Mouse (Mus musculus): ENCODE measurements around the gene Dck.
"Not testable (repeated sequence)": the region's sequence is repeated elsewhere in the genome, so short reads cannot be mapped to it uniquely, and the experiment has no call there.

Dck gene

DNA sequence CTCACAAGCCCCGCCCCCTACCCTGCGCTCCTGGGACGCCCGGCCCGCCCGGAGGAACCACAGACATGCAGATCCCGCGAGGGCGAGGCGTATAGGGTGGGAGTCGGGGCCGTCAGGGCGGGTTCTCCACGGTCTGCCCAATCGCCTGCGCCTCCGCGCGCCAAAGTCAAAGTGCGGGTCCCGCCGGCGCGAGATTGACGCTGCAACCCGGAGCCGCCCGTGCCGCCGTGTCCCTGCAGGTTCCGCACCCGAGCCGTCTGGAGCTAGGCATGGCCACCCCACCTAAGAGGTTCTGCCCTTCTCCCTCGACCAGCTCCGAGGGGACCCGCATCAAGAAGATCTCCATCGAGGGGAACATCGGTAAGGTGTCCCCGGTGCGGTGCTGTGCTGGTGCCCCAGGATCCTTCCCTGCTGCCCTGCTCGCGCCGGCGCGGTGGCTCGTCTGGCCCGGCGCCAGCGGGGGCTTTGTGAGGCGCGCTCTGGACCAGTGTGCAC lies at the start of gene Dck:
Gene Dck, plus strand, starts transcription at position 10 of the 495 bp plus-strand sequence.
- peak; percentile 100 for DNase-seq (ENCODE audit: low read depth, low spot score)

GRCm38 (mm10) chr5:88716983-88717382 lies 47.8 kb upstream of the Dck start:
- no peak for DNase-seq (ENCODE audit: low read depth, low spot score)

- DNase-seq (ENCODE audit: low read depth, low spot score) = peak; percentile 96
These were observed 44.4 kb upstream of the Dck start, which contains the start of gene Mob1b for GRCm38 (mm10) chr5:88720116-88721002. TSS of gene Mob1b (plus strand) at chr5:88720855.

- no peak for DNase-seq (ENCODE audit: low read depth, low spot score)
These were observed 43.8 kb upstream of the Dck start for GRCm38 (mm10) chr5:88721003-88721475.

DNA sequence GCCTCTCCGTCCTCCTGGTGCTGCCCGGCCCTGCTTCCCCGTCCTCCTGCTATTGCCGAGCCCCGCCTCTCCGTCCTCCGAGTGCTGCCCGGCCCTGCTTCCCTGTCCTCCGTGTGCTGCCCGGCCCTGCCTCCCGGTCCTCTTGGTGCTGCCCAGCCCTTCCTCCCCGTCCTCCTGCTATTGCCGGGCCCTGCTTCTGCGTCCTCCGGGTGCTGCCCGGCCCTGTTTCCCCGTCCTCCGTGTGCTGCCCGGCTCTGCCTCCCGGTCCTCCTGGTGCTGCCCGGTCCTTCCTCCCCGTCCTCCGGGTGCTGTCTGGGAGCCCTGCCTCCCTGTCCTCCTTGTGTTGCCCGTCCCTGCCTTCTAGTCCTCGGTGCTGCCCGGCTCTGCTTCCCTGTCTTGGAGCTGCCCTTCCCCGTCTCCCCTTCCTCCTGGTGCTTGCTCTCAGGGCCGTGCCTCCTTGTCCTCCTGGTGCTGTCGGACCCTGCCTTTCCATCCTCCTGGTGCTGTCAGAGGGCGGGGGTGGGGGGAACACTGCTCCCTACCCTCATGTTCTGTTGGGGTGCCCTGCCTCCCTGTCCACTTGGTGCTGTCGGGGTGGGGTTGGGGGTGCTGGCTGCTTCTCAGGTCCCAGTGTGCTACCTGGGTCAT lies 43.1 kb upstream of the Dck start:
- DNase-seq (ENCODE audit: low read depth, low spot score) = peak; percentile 54

DNA sequence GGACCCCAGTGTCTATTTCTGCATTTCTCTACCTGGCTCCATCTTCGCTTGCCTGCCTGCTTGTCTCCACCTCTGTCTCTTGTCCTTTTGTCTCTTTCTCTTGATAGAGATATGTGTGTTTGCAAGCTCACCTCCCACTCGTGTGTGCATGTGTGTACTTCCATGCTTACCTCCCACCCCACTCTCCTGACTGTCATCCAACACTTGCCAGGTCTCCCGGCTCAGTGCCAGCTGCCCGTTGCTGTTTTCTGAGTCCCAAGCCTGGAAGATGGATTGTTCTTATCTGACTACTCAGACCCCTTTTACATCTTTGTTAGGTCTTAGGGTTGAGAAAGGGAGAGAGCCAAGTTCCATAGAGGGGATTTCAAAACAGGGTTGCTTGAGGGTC lies 42.6 kb upstream of the Dck start:
- peak; percentile 46 for DNase-seq (ENCODE audit: low read depth, low spot score)

- peak; percentile 85 for DNase-seq (ENCODE audit: low read depth, low spot score)
These were observed 40.8 kb upstream of the Dck start for GRCm38 (mm10) chr5:88724030-88724429.

DNA sequence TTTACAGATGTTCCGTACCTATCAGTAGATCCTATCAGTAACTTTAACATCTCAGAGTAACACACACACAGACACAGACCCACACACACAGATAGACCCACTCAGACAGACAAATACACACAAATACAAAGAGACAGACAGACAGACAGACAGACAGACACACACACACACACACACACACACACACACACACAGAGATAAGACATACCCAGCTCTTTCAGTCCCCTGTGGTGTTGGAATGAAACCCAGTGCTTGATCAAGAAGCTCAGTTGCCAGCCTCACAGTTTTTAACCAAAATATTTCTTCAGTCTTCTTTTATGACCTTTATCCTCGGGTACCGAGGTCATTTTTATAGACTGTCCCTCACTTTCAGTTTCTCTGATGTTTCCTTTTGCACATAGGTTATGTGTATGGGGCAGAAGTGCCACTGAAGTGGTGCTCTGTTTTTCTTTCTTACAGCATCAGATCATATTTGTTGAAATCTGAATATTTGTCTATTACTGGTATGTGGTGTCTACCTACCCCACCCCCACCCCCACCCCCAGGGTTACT lies 37.1 kb upstream of the Dck start:
- DNase-seq (ENCODE audit: low read depth, low spot score) = no peak

DNA sequence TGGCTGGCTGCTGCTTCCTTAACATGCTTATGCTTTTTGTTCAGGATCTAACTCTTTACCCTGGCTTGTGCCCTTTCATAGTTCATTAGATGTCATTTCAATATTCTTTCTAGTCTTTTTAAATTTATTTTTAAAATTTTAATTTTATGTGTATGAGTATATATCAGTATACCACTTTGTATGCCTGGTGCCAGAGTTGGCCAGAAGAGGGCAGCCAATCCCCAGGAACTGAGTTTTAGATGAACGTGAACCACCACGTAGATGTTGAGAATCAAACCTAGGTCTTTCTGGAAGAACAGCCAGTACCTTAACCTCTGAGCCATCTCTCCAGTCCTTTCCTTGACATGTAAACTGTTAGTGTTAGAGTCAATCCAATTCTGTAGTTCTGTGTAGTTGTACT lies 30.0 kb upstream of the Dck start:
- DNase-seq (ENCODE audit: low read depth, low spot score) = peak; percentile 34

- DNase-seq (ENCODE audit: low read depth, low spot score) = not testable (repeated sequence)
These were observed 23.7 kb upstream of the Dck start for GRCm38 (mm10) chr5:88741065-88741464.

DNA sequence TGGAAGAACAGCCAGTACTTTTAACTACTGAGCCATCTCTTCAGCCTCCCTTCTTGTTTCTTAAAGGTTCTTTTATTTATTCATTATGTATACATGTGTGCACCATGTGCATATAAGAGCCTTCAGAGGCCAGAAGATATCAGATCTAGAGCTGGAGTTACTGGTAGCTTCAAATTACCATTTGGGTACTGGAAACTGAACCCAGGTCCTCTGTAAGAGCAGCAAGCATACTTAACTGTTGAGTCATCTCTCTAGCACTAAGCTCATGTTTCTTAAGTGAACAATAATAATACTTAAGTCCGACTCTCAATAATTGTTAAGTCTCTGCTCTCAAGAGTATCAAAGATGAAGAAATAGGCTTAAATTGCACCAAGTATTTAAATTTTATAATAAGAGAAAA lies 17.0 kb upstream of the Dck start:
- peak; percentile 69 for DNase-seq (ENCODE audit: low read depth, low spot score)

DNA sequence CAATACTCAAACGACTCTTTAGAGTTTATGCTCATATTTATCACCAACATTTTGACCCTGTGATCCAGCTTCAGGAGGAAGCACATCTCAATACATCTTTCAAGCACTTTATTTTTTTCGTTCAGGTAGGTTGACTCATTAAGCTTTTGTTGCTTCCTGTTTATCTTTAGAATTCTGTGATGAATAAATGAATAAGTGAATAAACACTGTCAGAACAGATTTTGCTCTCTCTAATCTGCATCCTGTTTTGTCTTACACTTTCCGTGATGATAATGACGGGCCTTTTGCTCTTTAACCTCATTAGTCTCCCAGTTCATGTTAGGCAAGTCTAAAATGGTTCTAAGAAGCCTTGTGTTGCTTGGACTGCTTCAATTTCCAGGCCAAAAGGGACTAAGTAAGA lies 11.6 kb upstream of the Dck start:
- no peak for DNase-seq (ENCODE audit: low read depth, low spot score)

DNA sequence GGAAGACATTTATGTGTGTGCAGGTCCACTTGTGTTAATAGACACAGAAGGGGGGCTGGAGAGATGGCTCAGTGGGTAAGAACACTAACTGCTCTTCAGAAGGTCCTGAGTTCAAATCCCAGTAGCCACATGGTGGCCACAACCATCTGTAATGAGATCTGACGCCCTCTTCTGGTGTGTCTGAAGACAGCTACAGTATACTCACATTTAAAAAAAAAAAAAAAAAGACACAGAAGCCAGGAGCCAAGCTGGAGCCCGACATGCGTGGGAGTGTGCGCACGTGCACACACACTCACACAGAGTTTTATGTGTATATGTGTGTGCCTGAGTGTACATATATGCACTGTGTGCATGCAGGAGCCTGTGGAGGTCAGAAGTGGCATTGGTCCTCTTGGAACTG lies 2.2 kb upstream of the Dck start:
- DNase-seq (ENCODE audit: low read depth, low spot score) = no peak

DNA sequence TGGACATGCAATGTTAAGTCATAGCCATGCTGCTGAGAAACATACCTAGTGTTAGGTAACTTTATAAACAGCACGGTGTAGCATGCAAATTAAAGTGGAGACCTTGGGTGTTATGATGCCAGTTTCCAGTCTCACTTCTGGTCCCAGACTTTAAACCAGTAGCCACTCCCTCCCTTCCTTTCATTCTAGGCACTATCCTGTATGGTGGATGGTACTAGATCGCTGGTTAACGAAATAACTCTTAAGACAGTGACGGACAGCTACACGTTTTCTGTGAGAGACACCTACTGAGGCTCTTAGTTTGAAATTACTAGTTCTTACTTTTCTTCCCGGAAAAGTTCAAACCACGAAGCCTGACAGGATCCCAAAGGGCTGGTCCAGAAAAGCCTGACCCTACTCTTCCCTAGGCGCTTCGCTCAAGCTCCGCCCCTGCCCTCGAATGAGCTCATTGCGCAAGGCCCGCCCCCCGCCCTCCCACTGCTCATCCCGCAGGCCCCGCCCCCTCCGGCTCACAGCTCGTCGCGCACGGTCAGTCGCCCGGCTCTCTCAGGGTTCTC lies 288 bp upstream of the Dck start:
- no peak for DNase-seq (ENCODE audit: low read depth, low spot score)

DNA sequence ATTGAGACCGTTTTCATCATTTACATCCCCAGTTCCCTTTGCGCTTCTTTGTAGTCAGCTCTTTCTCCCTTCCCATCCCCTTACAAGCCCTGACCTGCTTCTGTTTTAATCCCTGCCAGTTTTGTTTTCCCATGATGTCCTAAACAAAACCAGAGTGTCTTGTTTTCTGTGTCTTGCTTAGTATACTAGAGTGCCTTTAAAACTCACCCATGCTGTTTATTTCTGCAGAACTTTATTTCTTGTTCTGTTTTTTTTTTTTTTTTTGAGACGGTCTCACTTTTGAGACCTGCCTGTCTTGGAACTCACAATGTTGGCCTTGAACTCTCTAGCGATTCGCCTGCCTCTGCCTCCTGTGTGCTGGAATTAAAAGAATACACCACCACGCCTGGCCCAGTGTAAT lies 791 bp downstream of the Dck start:
- DNase-seq (ENCODE audit: low read depth, low spot score) = no peak

GRCm38 (mm10) chr5:88766121-88766520 lies 1.3 kb downstream of the Dck start:
- no peak for DNase-seq (ENCODE audit: low read depth, low spot score)

DNA sequence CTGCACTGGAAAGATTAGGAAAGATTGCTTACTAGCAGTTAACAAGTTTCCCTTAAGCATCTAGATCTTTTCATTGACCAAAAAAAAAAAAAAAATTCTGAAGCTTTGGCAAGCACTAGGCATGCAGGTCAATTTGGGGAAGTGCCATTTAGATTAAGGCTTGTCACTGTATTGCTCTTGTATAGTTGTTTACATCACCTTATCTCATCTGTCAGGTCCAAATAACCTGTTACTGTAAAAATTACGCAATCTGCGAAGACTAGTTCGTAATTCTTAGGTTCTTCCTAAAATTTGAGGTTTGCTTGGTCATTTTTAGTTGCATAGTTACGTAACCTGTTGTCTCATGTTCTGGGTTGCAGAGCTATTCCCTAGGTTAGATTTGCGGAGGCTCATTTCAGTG lies 2.1 kb downstream of the Dck start:
- DNase-seq (ENCODE audit: low read depth, low spot score) = no peak

- DNase-seq (ENCODE audit: low read depth, low spot score) = no peak
These were observed 3.4 kb downstream of the Dck start for GRCm38 (mm10) chr5:88768201-88768600.

DNA sequence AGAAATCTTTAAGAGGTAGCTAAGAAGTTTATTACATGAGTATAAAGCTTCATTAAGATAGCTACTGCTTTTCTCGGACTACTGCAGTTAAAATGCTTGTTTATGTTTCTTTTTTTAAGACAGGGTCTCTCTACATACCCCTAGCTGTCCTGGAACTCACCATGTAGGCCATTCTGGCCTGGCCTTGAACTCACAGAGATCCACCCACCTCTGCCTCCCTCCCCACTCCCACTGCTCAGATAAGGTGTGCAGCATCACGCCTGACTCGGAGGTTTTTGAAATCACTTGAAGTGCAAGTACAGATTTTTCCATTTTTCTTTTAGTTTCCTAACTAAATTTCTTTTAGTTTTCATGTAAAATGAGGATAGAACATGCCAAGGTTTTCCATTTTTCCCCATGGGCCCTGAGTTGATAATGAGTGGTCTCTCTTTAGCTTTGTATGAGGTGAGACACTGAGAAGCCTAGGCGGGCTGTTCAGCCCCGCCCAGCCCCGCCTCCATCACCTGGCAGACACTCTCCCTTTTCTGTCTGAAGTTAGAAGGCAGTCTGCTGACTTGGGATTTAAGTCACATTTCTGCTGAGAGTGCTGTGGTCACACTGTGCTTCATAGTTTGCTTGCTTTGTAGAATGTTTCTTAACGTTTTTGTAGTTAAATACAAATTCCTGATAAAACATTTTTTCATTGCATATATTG lies 17.4 kb downstream of the Dck start:
- DNase-seq (ENCODE audit: low read depth, low spot score) = no peak

DNA sequence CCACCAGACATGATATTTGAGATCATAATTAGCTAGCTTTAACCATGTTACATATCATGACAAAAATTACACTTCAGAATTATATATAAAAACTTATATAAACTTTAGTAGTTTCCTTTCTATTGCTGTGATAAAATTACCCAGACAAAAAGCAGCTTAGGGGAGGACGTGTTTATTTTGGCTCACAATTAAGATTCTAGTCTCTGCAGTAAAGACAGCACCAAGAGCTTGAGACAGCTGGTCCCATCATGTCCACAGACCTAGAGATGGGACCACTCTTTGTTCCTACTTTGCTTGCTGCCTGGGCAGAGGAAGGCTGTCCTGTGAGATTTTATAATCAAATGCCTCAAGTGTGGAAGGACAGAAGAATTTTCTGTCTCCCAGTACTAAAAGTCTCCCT lies 20.3 kb downstream of the Dck start:
- no peak for DNase-seq (ENCODE audit: low read depth, low spot score)

DNA sequence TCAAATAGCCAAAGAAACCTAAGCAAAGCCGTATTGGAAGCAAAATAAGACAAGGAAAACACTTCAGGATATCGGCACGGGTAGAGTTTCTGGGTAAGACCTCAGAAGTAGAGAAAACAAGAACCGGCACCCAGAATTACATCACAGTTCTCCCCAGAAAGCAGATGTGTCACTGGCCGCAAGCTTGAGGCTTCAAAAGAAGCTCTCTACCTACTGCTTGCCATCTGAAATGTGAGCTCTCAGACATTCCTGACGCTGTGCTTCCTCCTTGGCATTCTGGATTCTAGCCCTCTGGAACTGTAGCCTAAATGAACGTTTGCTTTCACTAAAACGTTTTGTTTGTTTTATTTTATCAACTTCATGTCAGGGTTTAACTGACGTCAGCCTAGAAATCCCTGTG lies 25.9 kb downstream of the Dck start:
- DNase-seq (ENCODE audit: low read depth, low spot score) = no peak

Measured in 3T3-L1 (cell line).